Mouse (Mus musculus): Measurements from ENCODE around the gene Bcas3. TPM values are rescaled to one million over a fixed set of nuclear protein-coding genes. Genes with fewer than 3 reads are reported as not detected.

Bcas3 gene
- polyA plus RNA-seq, 1 experiment from 2014 or later: 13.6 TPM

DNA sequence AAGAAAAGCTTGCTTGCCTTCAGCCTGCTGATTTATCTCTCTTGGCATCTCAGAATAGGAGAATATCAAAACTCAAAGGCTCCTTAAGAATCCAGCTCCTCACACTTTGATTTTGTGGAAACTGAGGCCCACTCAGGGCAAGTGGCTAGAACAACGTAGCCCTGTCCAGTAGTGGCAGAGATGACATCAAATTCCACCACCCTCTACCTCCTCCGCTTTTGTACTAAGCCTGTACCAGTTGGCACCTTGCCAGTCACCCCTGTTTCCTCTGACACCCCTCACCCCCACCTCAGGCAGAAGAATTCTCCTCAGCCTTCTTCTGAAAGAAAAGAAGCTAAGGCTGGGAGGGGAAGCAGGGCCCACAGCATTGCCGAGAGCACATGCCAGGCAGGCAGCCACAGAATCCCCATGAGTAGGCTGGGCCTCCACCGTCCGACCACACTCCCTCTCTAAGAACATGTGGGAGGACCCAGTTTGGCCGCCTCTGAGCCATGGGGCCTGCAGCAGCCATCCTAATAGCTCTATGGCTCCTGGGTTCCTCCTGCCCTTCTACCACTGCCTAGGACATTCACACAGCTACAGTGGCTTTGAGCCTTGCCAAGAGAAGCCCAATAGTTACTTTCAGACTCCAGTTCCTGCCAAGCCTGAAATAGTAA is 407.6 kb downstream of the Bcas3 start:
- Histone ChIP-seq H3K27ac (ENCODE audit: low read depth) (no peak overlapping the region), H3K4me2 (ENCODE audit: low read depth, low read length) (no peak overlapping the region), H3K27me3 (ENCODE audit: insufficient read depth, low read length) (peaks cover 21% of the 10 kb centered on the region), H3K36me3 (replicated peaks; ENCODE audit: insufficient read depth, low read length) (no peaks in the 10 kb centered on the region), H3K4me1 (ENCODE audit: insufficient read depth) (no peaks in the 10 kb centered on the region), H3K9ac (replicated peaks) (no peak overlapping the region), H3K9me3 (ENCODE audit: low read length) (no peaks in the 10 kb centered on the region), H3K4me3 (ENCODE audit: low read depth, low read length) (no peak overlapping the region)
- 33% methylated on average over 6 of the region's 6 CpGs for WGBS (ENCODE audit: insufficient replicate concordance)
- DNase-seq (no peak), ATAC-seq (no peak)
- TF ChIP-seq EP300 (IDR thresholded peaks at IDR 0.05; ENCODE audit: low read depth) (no peak), CTCF (IDR thresholded peaks at IDR 0.05; ENCODE audit: low read depth) (no peak)

DNA sequence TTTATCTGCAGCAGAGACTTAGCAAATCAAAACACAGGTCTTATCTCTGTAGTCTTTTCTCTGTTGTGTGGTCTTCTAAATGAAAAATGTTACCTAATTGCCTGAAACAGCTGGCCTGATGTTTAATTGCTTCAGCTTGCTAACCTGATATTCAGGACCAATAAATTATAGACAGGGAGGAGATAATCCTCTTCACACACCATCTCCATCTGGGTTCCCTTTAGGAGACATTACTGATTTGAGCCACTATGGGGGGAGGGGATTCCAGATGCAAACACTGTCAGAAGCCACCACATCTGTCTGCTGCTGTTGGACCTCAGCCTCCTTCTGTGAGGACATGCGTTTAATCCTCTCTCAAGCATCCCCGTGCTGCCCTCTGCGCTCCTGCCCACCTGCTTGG is 408.2 kb downstream of the Bcas3 start:
- no peaks in the 10 kb centered on the region for H3K4me1 ChIP-seq (ENCODE audit: insufficient read depth)
- 79% methylated on average over 3 of the region's 3 CpGs for WGBS (ENCODE audit: insufficient replicate concordance)
- H3K9ac ChIP-seq (replicated peaks): no peak overlapping the region
- H3K36me3 ChIP-seq (replicated peaks; ENCODE audit: insufficient read depth, low read length): no peaks in the 10 kb centered on the region
- H3K9me3 ChIP-seq (ENCODE audit: low read length): no peaks in the 10 kb centered on the region
- DNase-seq: no peak
- ATAC-seq: no peak
- no peak overlapping the region for H3K4me3 ChIP-seq (ENCODE audit: low read depth, low read length)
- no peak overlapping the region for H3K4me2 ChIP-seq (ENCODE audit: low read depth, low read length)
- no peak overlapping the region for H3K27ac ChIP-seq (ENCODE audit: low read depth)
- no peak for TF ChIP-seq EP300 (IDR thresholded peaks at IDR 0.05; ENCODE audit: low read depth)
- no peak for TF ChIP-seq CTCF (IDR thresholded peaks at IDR 0.05; ENCODE audit: low read depth)
- H3K27me3 ChIP-seq (ENCODE audit: insufficient read depth, low read length): peaks cover 26% of the 10 kb centered on the region

DNA sequence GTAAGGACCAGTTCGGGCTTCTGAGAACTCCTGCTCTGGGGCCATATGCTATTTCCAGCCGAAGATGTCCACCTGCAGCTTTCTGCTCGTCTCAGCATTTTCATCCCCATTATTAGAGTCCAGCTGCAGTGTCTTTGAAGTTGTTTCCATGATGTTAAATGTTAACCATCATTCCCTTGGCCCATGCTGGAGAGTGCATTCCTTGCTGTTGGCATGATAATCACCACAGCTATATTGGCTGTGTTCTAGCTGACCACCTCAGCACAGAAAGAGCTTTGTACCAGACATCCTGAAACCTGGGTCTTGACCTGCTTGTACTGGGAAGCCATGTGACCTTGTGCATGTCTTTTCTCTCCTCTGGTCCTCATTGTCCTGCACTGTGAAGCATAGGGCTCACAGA is 410.7 kb downstream of the Bcas3 start:
- Histone ChIP-seq H3K9ac (replicated peaks) (no peak overlapping the region), H3K4me3 (ENCODE audit: low read depth, low read length) (no peak overlapping the region), H3K4me2 (ENCODE audit: low read depth, low read length) (no peak overlapping the region), H3K36me3 (replicated peaks; ENCODE audit: insufficient read depth, low read length) (no peaks in the 10 kb centered on the region), H3K9me3 (ENCODE audit: low read length) (no peaks in the 10 kb centered on the region), H3K27me3 (ENCODE audit: insufficient read depth, low read length) (peaks cover 43% of the 10 kb centered on the region), H3K4me1 (ENCODE audit: insufficient read depth) (no peaks in the 10 kb centered on the region), H3K27ac (ENCODE audit: low read depth) (no peak overlapping the region)
- TF ChIP-seq EP300 (IDR thresholded peaks at IDR 0.05; ENCODE audit: low read depth): no peak
- no peak for TF ChIP-seq CTCF (IDR thresholded peaks at IDR 0.05; ENCODE audit: low read depth)
- no peak for ATAC-seq
- DNase-seq: no peak
- WGBS (ENCODE audit: insufficient replicate concordance): 70% methylated on average over 3 of the region's 3 CpGs

DNA sequence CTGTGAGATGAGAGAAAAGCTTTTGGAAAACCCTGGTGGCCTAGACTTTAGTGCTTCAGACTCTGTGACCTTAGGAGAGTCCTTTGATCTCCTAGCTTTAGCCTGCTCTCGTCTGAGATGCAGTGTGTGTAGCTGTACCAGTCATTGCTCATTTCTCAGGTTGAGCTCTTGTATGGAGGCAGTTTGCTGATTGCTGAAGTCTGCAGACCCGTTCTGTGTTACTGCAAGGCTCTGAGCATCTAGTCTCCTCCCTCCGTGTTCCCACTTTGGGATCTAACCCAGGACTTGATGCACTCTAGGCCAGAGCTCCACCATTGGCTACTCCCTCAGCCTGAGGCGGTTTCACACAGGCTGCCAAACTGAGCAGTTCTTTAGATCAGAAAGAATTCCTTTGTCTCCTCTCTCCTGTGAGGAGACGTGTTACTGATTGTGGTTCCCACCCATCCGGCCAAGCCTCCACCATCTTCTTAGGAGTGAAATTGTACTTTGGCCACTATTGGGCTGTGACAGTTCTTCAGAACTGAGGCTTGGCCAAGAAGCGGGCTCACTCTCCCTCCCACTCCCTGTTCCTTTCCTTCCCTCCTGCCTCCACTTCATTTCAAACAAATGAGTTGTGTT is 413.2 kb downstream of the Bcas3 start:
- no peaks in the 10 kb centered on the region for H3K36me3 ChIP-seq (replicated peaks; ENCODE audit: insufficient read depth, low read length)
- WGBS (ENCODE audit: insufficient replicate concordance): 57% methylated on average over 7 of the region's 7 CpGs
- no peak overlapping the region for H3K9ac ChIP-seq (replicated peaks)
- H3K4me1 ChIP-seq (ENCODE audit: insufficient read depth): no peaks in the 10 kb centered on the region
- DNase-seq (no peak), ATAC-seq (no peak)
- H3K9me3 ChIP-seq (ENCODE audit: low read length): no peaks in the 10 kb centered on the region
- no peak overlapping the region for H3K4me3 ChIP-seq (ENCODE audit: low read depth, low read length)
- no peak for TF ChIP-seq CTCF (IDR thresholded peaks at IDR 0.05; ENCODE audit: low read depth)
- TF ChIP-seq EP300 (IDR thresholded peaks at IDR 0.05; ENCODE audit: low read depth): no peak
- peaks cover 45% of the 10 kb centered on the region for H3K27me3 ChIP-seq (ENCODE audit: insufficient read depth, low read length)
- H3K4me2 ChIP-seq (ENCODE audit: low read depth, low read length): no peak overlapping the region
- no peak overlapping the region for H3K27ac ChIP-seq (ENCODE audit: low read depth)

DNA sequence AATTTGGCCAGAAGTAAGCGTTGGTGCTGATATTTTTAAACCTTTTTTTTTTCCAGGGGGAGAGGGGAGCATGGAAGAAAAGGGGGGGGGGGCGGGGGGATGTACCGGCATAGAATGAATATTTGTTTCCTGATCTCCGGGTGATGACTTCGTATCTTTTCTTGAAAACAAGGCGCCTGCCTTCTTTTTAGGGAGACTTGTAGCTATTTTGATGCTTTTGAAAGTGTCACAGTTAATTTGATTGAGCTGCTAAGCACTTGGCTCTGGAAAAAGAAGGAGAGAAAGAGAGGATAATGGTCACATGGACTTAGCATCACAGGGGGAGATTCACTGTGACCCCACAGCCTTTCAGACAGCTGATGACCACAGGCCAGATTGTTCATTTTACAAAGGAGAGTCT is 413.8 kb downstream of the Bcas3 start:
- H3K27me3 ChIP-seq (ENCODE audit: insufficient read depth, low read length): peaks cover 45% of the 10 kb centered on the region
- no peak overlapping the region for H3K4me3 ChIP-seq (ENCODE audit: low read depth, low read length)

DNA sequence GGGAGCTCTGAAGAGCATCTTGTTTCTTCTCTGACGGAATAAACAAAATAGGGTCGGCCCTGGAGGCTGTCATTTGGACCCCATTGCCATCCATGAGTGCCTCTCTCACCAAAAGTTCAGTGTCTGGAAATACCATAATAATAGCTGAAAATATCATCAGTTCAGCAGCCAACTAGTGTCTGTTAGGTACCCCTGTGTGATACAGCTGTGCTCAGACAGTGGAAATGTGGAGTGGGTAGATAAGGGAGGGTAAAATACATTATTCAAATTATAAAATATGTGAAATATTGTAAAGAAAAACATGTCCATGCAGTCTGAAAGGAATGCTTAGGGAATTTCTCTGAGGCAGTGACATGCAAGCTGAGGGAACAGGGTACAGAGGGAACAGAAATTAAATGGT is 416.8 kb downstream of the Bcas3 start:
- Histone ChIP-seq H3K4me3 (ENCODE audit: low read depth, low read length) (no peak overlapping the region), H3K9me3 (ENCODE audit: low read length) (no peaks in the 10 kb centered on the region), H3K9ac (replicated peaks) (no peak overlapping the region), H3K36me3 (replicated peaks; ENCODE audit: insufficient read depth, low read length) (no peaks in the 10 kb centered on the region), H3K27me3 (ENCODE audit: insufficient read depth, low read length) (peaks cover 72% of the 10 kb centered on the region), H3K4me2 (ENCODE audit: low read depth, low read length) (no peak overlapping the region), H3K4me1 (ENCODE audit: insufficient read depth) (no peaks in the 10 kb centered on the region), H3K27ac (ENCODE audit: low read depth) (no peak overlapping the region)
- 81% methylated on average over 2 of the region's 2 CpGs for WGBS (ENCODE audit: insufficient replicate concordance)
- TF ChIP-seq CTCF (IDR thresholded peaks at IDR 0.05; ENCODE audit: low read depth) (no peak), EP300 (IDR thresholded peaks at IDR 0.05; ENCODE audit: low read depth) (no peak)
- ATAC-seq: no peak
- DNase-seq: no peak

More for the DNA sequence above, 413.8 kb downstream of the Bcas3 start:
- 80% methylated on average over 6 of the region's 6 CpGs for WGBS (ENCODE audit: insufficient replicate concordance)
- H3K9me3 ChIP-seq (ENCODE audit: low read length): no peaks in the 10 kb centered on the region
- H3K9ac ChIP-seq (replicated peaks): no peak overlapping the region
- H3K27ac ChIP-seq (ENCODE audit: low read depth): no peak overlapping the region
- no peak for TF ChIP-seq CTCF (IDR thresholded peaks at IDR 0.05; ENCODE audit: low read depth)
- no peak for TF ChIP-seq EP300 (IDR thresholded peaks at IDR 0.05; ENCODE audit: low read depth)
- H3K36me3 ChIP-seq (replicated peaks; ENCODE audit: insufficient read depth, low read length): no peaks in the 10 kb centered on the region
- no peak overlapping the region for H3K4me2 ChIP-seq (ENCODE audit: low read depth, low read length)
- no peaks in the 10 kb centered on the region for H3K4me1 ChIP-seq (ENCODE audit: insufficient read depth)
- DNase-seq: no peak
- ATAC-seq: no peak
